Mouse (Mus musculus) liver, embryonic 14.5 days (tissue): ENCODE measurements at regions not wholly inside any gene's neighbourhood (a gene's known extent, or its start where the extent isn't known, plus 50 kb on each side); places are given as distances from the start of the nearest gene placed in this dataset.

Experiments
- ATAC-seq: fragments of 200-750 bp; cut with Nextera tagmentation; 2 replicates; pipeline ENCODE4 v1.8.0; 2017; ENCODE audit warnings: moderate number of reproducible peaks, mild to moderate bottlenecking, moderate library complexity; ENCODE audit not compliant: insufficient read depth
- DNase-seq, 3 experiments: peaks; one replicate each; pipeline ENCODE4 v3.0.0-alpha.2; 2012 to 2013; ENCODE audit warnings: low read depth in 3 of 3, low spot score in 3 of 3
- H3K27ac ChIP-seq: fragments of 300-500 bp; sonication (generic); 2 replicates; pipeline ENCODE4 v1.5.1; 2014; ENCODE audit warnings: moderate library complexity, mild to moderate bottlenecking, control low read depth, inconsistent platforms
- H3K27me3 ChIP-seq: fragments of 300-500 bp; sonication (generic); 2 replicates; pipeline ENCODE4 v1.6.1; 2014; ENCODE audit warnings: mild to moderate bottlenecking, low read length, moderate library complexity; ENCODE audit not compliant: control insufficient read depth, insufficient read depth
- H3K36me3 ChIP-seq: fragments of 300-500 bp; sonication (generic); replicated peaks from 2 replicates; pipeline ENCODE4 v1.6.1; 2014; ENCODE audit warnings: low read depth; ENCODE audit not compliant: control insufficient read depth, insufficient read depth
- H3K4me1 ChIP-seq, 2 experiments: fragments of 200-500 bp in 1 of 2; fragments of 300-500 bp in 1 of 2; sonication (generic) in 1 of 2; replicated peaks; 2 replicates each; pipeline ENCODE4 v1.6.1; 2012 to 2014; ENCODE audit warnings: antibody characterized with exemption in 1 of 2, inconsistent platforms in 1 of 2, low read length in 1 of 2; ENCODE audit not compliant: control insufficient read depth in 2 of 2, insufficient read depth in 2 of 2
- H3K4me2 ChIP-seq: fragments of 300-500 bp; sonication (generic); 2 replicates; pipeline ENCODE4 v1.6.1; 2014; ENCODE audit warnings: low read depth, mild to moderate bottlenecking, control low read depth, moderate library complexity
- H3K4me3 ChIP-seq, 2 experiments: fragments of 200-500 bp in 1 of 2; fragments of 300-500 bp in 1 of 2; sonication (generic) in 1 of 2; 2 replicates each; pipeline ENCODE4 v1.5.1; 2012 to 2014; ENCODE audit warnings: low read depth in 2 of 2, low read length in 2 of 2, mild to moderate bottlenecking in 2 of 2, control low read depth in 1 of 2, inconsistent platforms in 1 of 2, moderate library complexity in 1 of 2; ENCODE audit not compliant: insufficient read depth in 1 of 2
- H3K9ac ChIP-seq: fragments of 300-500 bp; sonication (generic); replicated peaks from 2 replicates; pipeline ENCODE4 v1.6.1; 2014; ENCODE audit warnings: mild to moderate bottlenecking, control low read depth, moderate library complexity
- H3K9me3 ChIP-seq: fragments of 300-500 bp; sonication (generic); 2 replicates; pipeline ENCODE4 v1.6.1; 2016; ENCODE audit warnings: low read length, mixed read lengths; ENCODE audit not compliant: control insufficient read depth
- CTCF ChIP-seq: IDR thresholded peaks from 2 replicates; pipeline ENCODE4 v1.5.1; 2016; ENCODE audit warnings: antibody characterized with exemption, low read depth, control low read depth
- EP300 ChIP-seq: IDR thresholded peaks from 2 replicates; pipeline ENCODE4 v1.6.1; 2016; ENCODE audit warnings: antibody characterized with exemption, low read depth
- WGBS: fragments of 180-500 bp; shearing (Covaris S2); extraction: QIAGEN DNeasy Blood & Tissue Kit; methylation state at CpG from one replicate; pipeline ENCODE4 v1.1.7; 2014; ENCODE audit not compliant: insufficient replicate concordance; 5-methylcytosine and 5-hydroxymethylcytosine counted together

- 69% methylated on average over 11 of the region's 11 CpGs for WGBS
- Histone ChIP-seq H3K4me3 (no peak overlapping the region), H3K27ac (no peak overlapping the region), H3K4me2 (no peak overlapping the region), H3K4me1 (no peaks in the 10 kb centered on the region), H3K9ac (no peak overlapping the region), H3K9me3 (no peaks in the 10 kb centered on the region), H3K27me3 (no peaks in the 10 kb centered on the region), H3K36me3 (no peaks in the 10 kb centered on the region)
- no peak for ATAC-seq
- DNase-seq, result no peak
- TF ChIP-seq EP300 (no peak), CTCF (no peak)
Measured at GRCm38 (mm10) chr2:45230351-45231209, 113.4 kb upstream of the Zeb2 start.

GRCm38 (mm10) chr2:45229501-45229900, 112.3 kb upstream of the Zeb2 start:
- H3K4me3 ChIP-seq, result no peak overlapping the region

DNA sequence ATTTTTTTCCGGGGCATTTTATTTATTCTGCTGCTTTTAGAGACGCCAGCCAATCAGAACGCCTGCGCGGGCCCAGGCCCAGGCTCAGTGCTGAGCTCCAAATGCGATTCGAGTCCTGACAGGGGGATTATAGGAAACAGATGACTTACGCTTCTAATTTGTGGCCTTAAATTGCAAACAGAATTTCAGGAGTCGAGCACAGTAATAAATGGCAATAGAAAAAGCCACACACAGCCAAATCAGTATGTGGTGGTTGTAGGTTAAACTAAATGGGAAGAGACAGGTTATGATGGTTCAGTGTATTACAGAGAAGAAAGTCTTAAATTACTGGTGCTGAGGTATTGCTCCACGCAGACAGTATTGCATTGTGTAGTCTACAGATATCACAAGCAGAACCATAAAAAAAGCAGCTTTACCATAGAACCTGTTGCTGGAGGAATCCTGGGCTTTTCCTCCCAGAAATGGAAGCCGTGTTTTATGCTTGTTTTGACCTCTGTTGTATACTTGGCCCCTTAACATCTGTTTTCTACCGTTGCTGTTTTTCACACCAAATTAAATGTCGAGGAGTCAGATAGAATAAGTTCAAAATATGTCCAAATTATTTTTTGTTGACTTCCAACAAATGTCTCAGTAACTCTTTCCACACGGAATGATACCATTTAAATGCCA, 110.2 kb upstream of the Zeb2 start:
- Histone ChIP-seq H3K4me3 (no peak overlapping the region), H3K27me3 (no peaks in the 10 kb centered on the region), H3K4me1 (no peaks in the 10 kb centered on the region), H3K27ac (no peak overlapping the region), H3K36me3 (no peaks in the 10 kb centered on the region), H3K4me2 (no peak overlapping the region), H3K9ac (no peak overlapping the region), H3K9me3 (no peaks in the 10 kb centered on the region)
- no peak for ATAC-seq
- 59% methylated on average over 14 of the region's 14 CpGs for WGBS
- no peak for DNase-seq
- TF ChIP-seq EP300, result no peak
- TF ChIP-seq CTCF, result no peak

More at GRCm38 (mm10) chr2:45229501-45229900, 112.3 kb upstream of the Zeb2 start:
- Histone ChIP-seq H3K9me3 (no peaks in the 10 kb centered on the region), H3K27me3 (no peaks in the 10 kb centered on the region), H3K4me2 (no peak overlapping the region), H3K27ac (no peak overlapping the region), H3K36me3 (no peaks in the 10 kb centered on the region), H3K4me1 (no peaks in the 10 kb centered on the region), H3K9ac (no peak overlapping the region)
- WGBS, result 76% methylated on average over 6 of the region's 6 CpGs
- DNase-seq (no peak), ATAC-seq (no peak)
- TF ChIP-seq CTCF, result no peak

- TF ChIP-seq CTCF (no peak), EP300 (no peak)
- ATAC-seq, result no peak
- H3K4me2 ChIP-seq, result no peak overlapping the region
- H3K9me3 ChIP-seq, result no peaks in the 10 kb centered on the region
- H3K36me3 ChIP-seq, result no peaks in the 10 kb centered on the region
- WGBS, result 68% methylated on average over 4 of the region's 4 CpGs
- H3K4me3 ChIP-seq, result no peak overlapping the region
- H3K27ac ChIP-seq, result no peak overlapping the region
- H3K27me3 ChIP-seq, result no peaks in the 10 kb centered on the region
- H3K9ac ChIP-seq, result no peak overlapping the region
- no peaks in the 10 kb centered on the region for H3K4me1 ChIP-seq
- no peak for DNase-seq
Measured at GRCm38 (mm10) chr2:45226045-45226370, 108.8 kb upstream of the Zeb2 start.

DNA sequence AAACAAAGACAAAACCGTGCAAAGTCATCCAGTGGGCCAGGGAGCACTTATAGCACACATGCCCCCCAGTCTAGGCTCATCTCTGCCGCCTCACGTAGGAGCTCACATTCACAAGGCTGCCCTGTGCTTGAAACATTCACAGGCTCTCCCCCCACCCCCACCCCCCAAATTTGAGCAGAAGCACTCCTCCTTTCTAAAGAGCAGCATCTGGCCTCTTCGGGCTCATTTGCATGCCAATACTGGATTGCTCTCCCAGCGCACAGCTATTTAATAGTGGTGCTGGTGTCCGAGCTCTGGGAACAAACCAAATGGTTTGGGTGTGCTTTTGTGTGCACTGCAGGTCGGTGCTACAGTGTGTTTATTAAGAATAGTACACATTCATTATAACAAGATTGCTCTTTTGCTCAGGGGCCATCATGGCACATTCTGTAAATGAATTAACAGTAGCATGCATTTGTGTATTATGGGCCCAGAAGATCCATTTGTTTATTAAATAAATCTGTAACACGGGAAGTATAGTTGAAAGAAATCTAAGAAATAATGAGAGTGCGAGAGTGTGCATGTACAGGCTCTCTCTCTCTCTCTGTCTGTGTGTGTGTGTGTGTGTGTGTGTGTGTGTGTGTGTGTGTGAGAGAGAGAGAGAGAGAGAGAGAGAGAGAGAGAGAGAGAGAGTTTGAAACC, 108.3 kb upstream of the Zeb2 start:
- H3K36me3 ChIP-seq, result no peaks in the 10 kb centered on the region
- H3K9me3 ChIP-seq, result no peaks in the 10 kb centered on the region
- H3K9ac ChIP-seq, result no peak overlapping the region
- no peaks in the 10 kb centered on the region for H3K27me3 ChIP-seq
- H3K4me3 ChIP-seq, result no peak overlapping the region
- no peak overlapping the region for H3K4me2 ChIP-seq
- ATAC-seq (no peak), DNase-seq (no peak)
- no peak for TF ChIP-seq CTCF
- no peak for TF ChIP-seq EP300
- no peaks in the 10 kb centered on the region for H3K4me1 ChIP-seq
- 67% methylated on average over 9 of the region's 9 CpGs for WGBS
- no peak overlapping the region for H3K27ac ChIP-seq
